Mouse (Mus musculus) heart, embryonic 12.5 days (tissue): ENCODE results near the gene Sap30. TPM values are rescaled to one million over a fixed set of nuclear protein-coding genes. Genes with fewer than 3 reads are reported as not detected.
"Not testable (repeated sequence)": the region's sequence is repeated elsewhere in the genome, so short reads cannot be mapped to it uniquely, and the experiment has no call there.

ENCODE experiments used
- ATAC-seq: fragments of 200-750 bp; cut with Nextera tagmentation; 2 replicates; pipeline ENCODE4 v1.8.0; 2017; ENCODE audit warnings: moderate TSS enrichment, moderate library complexity; ENCODE audit not compliant: insufficient number of reproducible peaks, low FRiP score
- H3K27ac ChIP-seq: fragments of 300-500 bp; sonication (generic); 2 replicates; pipeline ENCODE4 v1.5.1; 2016; ENCODE audit warnings: mild to moderate bottlenecking, moderate library complexity; ENCODE audit not compliant: poor library complexity, severe bottlenecking
- H3K27me3 ChIP-seq: fragments of 300-500 bp; sonication (generic); replicated peaks from 2 replicates; pipeline ENCODE4 v1.6.1; 2016; ENCODE audit warnings: mild to moderate bottlenecking, moderate library complexity
- H3K36me3 ChIP-seq: fragments of 300-500 bp; sonication (generic); 2 replicates; pipeline ENCODE4 v1.6.1; 2016; ENCODE audit warnings: mild to moderate bottlenecking, moderate library complexity
- H3K4me1 ChIP-seq: fragments of 300-500 bp; sonication (generic); replicated peaks from 2 replicates; pipeline ENCODE4 v1.6.1; 2016; ENCODE audit warnings: mild to moderate bottlenecking
- H3K4me2 ChIP-seq: fragments of 300-500 bp; sonication (generic); 2 replicates; pipeline ENCODE4 v1.6.1; 2016; ENCODE audit warnings: mild to moderate bottlenecking, moderate library complexity
- H3K4me3 ChIP-seq: fragments of 300-500 bp; sonication (generic); 2 replicates; pipeline ENCODE4 v1.5.1; 2016; ENCODE audit warnings: mild to moderate bottlenecking
- H3K9ac ChIP-seq: fragments of 300-500 bp; sonication (generic); 2 replicates; pipeline ENCODE4 v1.6.1; 2016; ENCODE audit warnings: mild to moderate bottlenecking, moderate library complexity
- H3K9me3 ChIP-seq: fragments of 300-500 bp; sonication (generic); replicated peaks from 2 replicates; pipeline ENCODE4 v1.6.1; 2016; ENCODE audit warnings: mild to moderate bottlenecking, moderate library complexity
- WGBS: fragments of 180-500 bp; shearing (Covaris S2); methylation state at CpG from one replicate; pipeline ENCODE4 v1.1.7; 2016; 5-methylcytosine and 5-hydroxymethylcytosine counted together
- polyA plus RNA-seq: library from polyadenylated mRNA; unstranded; fragments of >200 nt; fragmentation: Nextera tagmentation; extraction: Ambion mirVana; gene quantifications from 2 replicates; pipeline ENCODE4 v1.2.1, GENCODE M21; 2016

Gene Sap30
- polyA plus RNA-seq, 1 experiment from 2014 or later: 61.0 TPM

DNA sequence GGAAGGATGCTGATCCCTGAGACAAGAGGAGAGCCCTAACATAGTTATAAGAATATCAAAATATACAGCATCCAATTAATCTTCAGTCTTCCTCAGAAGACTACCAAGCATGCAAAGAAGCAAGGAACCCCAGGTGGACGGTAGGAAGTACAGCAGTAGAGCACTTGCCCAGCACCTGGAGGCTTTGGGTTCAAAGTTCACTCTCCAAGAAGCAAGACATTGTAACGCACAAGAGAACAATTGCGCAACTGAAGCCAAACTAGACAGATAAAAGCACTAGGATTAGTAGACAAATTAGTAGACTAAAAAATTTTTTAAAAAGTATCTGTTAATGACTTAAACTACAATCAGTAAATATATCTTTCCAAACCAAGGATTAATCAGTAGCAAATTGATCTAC, 23.9 kb downstream of the Sap30 start:
- no peak overlapping the region for H3K4me2 ChIP-seq
- H3K36me3 ChIP-seq: no peaks in the 10 kb centered on the region
- no peaks in the 10 kb centered on the region for H3K27me3 ChIP-seq
- WGBS: 82% methylated on average over 3 of the region's 3 CpGs
- H3K4me1 ChIP-seq: peaks cover 14% of the 10 kb centered on the region
- H3K27ac ChIP-seq: no peak overlapping the region
- no peak for ATAC-seq
- no peak overlapping the region for H3K4me3 ChIP-seq
- H3K9ac ChIP-seq: no peak overlapping the region
- H3K9me3 ChIP-seq: no peaks in the 10 kb centered on the region

GRCm38 (mm10) chr8:57462839-57463238, 24.8 kb downstream of the Sap30 start:
- H3K27me3 ChIP-seq: no peaks in the 10 kb centered on the region
- H3K27ac ChIP-seq: no peak overlapping the region
- WGBS: 42% methylated on average over 1 of the region's 1 CpGs
- no peak overlapping the region for H3K4me3 ChIP-seq
- no peak overlapping the region for H3K9ac ChIP-seq
- ATAC-seq: no peak
- H3K9me3 ChIP-seq: no peaks in the 10 kb centered on the region
- peaks cover 7% of the 10 kb centered on the region for H3K4me1 ChIP-seq
- H3K36me3 ChIP-seq: no peaks in the 10 kb centered on the region
- H3K4me2 ChIP-seq: no peak overlapping the region

DNA sequence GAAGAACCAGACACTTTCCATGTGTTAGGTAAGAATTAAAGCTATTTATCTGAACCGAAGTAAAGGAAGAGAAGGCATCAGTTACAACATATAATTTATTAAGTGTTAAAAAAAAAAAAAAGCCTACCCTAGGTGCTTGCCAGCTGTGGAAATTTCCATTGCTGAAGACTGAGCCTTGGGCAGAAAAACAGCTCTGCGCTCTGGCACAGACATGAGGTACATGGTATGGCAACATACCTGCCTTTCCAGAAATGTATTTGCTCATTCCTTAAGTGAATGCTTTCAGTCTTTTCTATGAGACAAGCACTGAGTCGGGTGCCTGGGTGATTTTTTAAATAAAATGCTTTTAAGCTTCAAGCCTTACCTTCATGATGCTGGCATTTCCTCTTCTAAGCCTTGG, 29.7 kb downstream of the Sap30 start:
- 71% methylated on average over 3 of the region's 3 CpGs for WGBS
- no peaks in the 10 kb centered on the region for H3K36me3 ChIP-seq
- 0 out of 2 replicates have a peak, but pooled peaks cover 3% of the 10 kb centered on the region for H3K4me1 ChIP-seq
- H3K4me2 ChIP-seq: no peak overlapping the region
- no peak for ATAC-seq
- H3K9ac ChIP-seq: no peak overlapping the region
- no peaks in the 10 kb centered on the region for H3K27me3 ChIP-seq
- no peak overlapping the region for H3K27ac ChIP-seq
- H3K9me3 ChIP-seq: no peaks in the 10 kb centered on the region
- H3K4me3 ChIP-seq: no peak overlapping the region

DNA sequence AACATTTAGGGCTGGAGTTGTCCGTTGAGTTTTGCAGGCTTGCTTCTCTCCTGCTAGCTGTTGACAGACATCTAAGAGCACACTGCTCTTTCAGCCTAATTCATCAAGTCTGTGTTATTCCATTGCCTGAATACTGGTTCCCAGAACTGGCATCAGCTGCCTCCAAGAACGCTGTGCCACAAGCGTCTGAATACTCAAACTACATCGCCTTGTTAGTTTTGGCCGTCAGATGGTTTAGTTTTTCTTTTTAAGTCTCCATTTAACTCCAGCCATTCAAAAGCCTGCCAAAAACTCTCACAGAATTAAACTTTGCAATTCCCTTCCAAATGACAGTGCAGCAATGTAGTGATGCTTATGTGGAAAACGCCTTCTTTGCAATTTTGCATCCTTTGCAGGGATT, 30.5 kb downstream of the Sap30 start:
- Histone ChIP-seq H3K4me3 (no peak overlapping the region), H3K9ac (no peak overlapping the region), H3K36me3 (no peaks in the 10 kb centered on the region), H3K4me2 (peak overlapping the region; percentile 22; the same call in 1 of the 2 replicates), H3K4me1 (0 out of 2 replicates have a peak, but pooled peaks cover 3% of the 10 kb centered on the region), H3K27ac (no peak overlapping the region), H3K9me3 (no peaks in the 10 kb centered on the region), H3K27me3 (no peaks in the 10 kb centered on the region)
- WGBS: 67% methylated on average over 6 of the region's 6 CpGs
- no peak for ATAC-seq

GRCm38 (mm10) chr8:57455765-57456164, 31.9 kb downstream of the Sap30 start, which contains the start of gene Scrg1:
Scrg1 (plus strand) TSS chr8:57455923.
- H3K36me3 ChIP-seq: no peaks in the 10 kb centered on the region
- H3K4me1 ChIP-seq: 0 out of 2 replicates have a peak, but pooled peaks cover 3% of the 10 kb centered on the region
- H3K4me3 ChIP-seq: no peak within 1 kb of the TSS
- WGBS: 83% methylated on average over 3 of the region's 3 CpGs
- H3K4me2 ChIP-seq: peak within 1 kb of the TSS; percentile 22; the same call in 1 of the 2 replicates
- no peak within 1 kb of the TSS for H3K9ac ChIP-seq
- 0 out of 2 replicates have a peak within 1 kb of the TSS, but pooled peaks have one; percentile 9 for H3K27ac ChIP-seq
- no peaks in the 10 kb centered on the region for H3K9me3 ChIP-seq
- ATAC-seq: no peak
- no peaks in the 10 kb centered on the region for H3K27me3 ChIP-seq

GRCm38 (mm10) chr8:57453361-57453760, 34.3 kb downstream of the Sap30 start:
- 0 out of 2 replicates have a peak, but pooled peaks cover 3% of the 10 kb centered on the region for H3K4me1 ChIP-seq
- no peaks in the 10 kb centered on the region for H3K9me3 ChIP-seq
- H3K27ac ChIP-seq: no peak overlapping the region
- no peak for ATAC-seq
- no peak overlapping the region for H3K4me3 ChIP-seq
- H3K27me3 ChIP-seq: no peaks in the 10 kb centered on the region
- WGBS: 79% methylated on average over 2 of the region's 2 CpGs
- H3K4me2 ChIP-seq: no peak overlapping the region
- H3K9ac ChIP-seq: no peak overlapping the region
- no peaks in the 10 kb centered on the region for H3K36me3 ChIP-seq

DNA sequence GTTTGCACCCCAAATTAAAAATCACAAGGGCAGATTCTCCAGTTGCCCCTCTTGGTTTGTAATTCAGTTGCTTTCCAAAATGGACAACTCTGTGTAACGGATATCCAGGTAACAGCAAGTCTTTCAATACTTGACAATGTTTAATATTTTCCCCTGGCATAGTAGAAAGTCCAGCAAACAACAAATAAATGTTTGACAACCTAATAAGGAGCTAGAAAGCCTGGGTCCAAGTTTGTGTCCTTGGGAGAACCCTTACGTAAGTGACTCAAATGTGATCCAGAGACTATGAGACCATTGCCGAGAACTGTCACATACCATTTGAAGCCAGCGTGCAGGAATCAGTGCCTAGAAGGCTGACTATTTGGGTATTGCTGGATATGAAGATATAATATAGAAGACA, 35.8 kb downstream of the Sap30 start:
- no peaks in the 10 kb centered on the region for H3K9me3 ChIP-seq
- H3K27ac ChIP-seq: no peak overlapping the region
- H3K27me3 ChIP-seq: no peaks in the 10 kb centered on the region
- H3K9ac ChIP-seq: no peak overlapping the region
- ATAC-seq: no peak
- WGBS: 88% methylated on average over 4 of the region's 4 CpGs
- no peak overlapping the region for H3K4me2 ChIP-seq
- no peaks in the 10 kb centered on the region for H3K36me3 ChIP-seq
- H3K4me1 ChIP-seq: 0 out of 2 replicates have a peak, but pooled peaks cover 3% of the 10 kb centered on the region
- no peak overlapping the region for H3K4me3 ChIP-seq

DNA sequence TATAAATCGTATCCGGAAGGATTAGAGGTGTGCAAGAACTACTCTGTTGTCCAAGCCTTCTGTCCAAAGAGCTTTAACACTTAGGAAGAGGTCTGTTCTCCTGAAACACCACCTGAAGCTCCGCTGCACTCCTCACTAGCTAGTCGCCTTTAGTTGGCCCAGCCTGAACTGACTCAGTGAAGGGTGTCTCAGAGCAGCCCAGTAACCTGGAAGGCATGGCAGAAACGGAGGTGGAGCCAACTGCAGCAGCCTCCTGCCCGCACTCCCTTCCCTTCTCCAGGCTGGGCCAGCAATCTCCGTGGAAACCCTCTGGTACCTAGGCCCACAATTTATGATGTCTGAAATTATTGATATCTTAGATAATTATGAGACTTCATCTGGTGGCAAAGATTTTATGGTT, 36.9 kb downstream of the Sap30 start:
- no peak for ATAC-seq
- Histone ChIP-seq H3K4me1 (no peaks in the 10 kb centered on the region), H3K4me3 (no peak overlapping the region), H3K27ac (no peak overlapping the region), H3K4me2 (no peak overlapping the region), H3K9me3 (no peaks in the 10 kb centered on the region), H3K27me3 (no peaks in the 10 kb centered on the region), H3K36me3 (no peaks in the 10 kb centered on the region), H3K9ac (no peak overlapping the region)
- 71% methylated on average over 7 of the region's 7 CpGs for WGBS

DNA sequence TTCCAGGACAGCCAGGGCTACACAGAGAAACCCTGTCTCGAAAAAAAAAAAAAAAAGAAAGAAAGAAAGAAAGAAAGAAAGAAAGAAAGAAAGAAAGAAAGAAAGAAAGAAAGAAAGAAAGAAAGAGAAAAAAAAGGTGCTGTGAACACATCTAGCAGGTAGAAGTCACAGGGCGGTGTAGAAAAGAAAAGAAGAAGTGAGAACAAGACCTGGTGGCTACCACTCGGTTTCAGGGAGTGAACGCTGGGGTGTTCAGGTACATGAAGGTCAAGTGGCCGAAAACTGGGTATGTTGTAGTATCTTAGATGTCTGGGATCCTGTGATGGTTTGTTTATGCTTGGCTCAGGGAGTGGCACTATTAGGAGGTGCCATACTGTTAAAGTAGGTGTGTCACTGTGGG, 41.8 kb downstream of the Sap30 start:
- not testable (repeated sequence) for H3K4me1 ChIP-seq, H3K9me3 ChIP-seq, H3K4me2 ChIP-seq, H3K36me3 ChIP-seq, H3K27me3 ChIP-seq, ATAC-seq, H3K27ac ChIP-seq, H3K4me3 ChIP-seq, H3K9ac ChIP-seq
- 80% methylated on average over 5 of the region's 5 CpGs for WGBS

DNA sequence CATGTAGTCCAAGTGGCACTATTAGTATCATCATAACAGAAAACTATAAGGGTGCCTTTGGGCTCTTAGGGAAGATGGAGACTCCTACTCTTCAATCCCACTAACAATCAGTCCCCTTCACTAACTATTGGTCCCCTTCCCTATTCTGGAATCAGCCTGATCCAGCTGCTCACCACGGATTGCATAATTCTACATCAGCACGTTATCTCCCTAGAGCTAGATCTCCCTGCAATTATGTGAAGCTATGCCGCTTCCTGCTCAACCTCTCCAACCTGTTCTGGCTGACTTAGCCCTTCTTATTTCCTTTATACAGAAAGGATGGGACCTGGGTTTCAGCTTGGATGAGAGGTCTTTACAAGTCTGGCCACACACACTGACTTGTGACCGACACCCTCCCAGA, 44.4 kb downstream of the Sap30 start:
- Histone ChIP-seq H3K27ac (no peak overlapping the region), H3K4me1 (0 out of 2 replicates have a peak, but pooled peaks cover 2% of the 10 kb centered on the region), H3K4me2 (no peak overlapping the region), H3K9ac (no peak overlapping the region), H3K9me3 (no peaks in the 10 kb centered on the region), H3K27me3 (no peaks in the 10 kb centered on the region), H3K36me3 (no peaks in the 10 kb centered on the region), H3K4me3 (no peak overlapping the region)
- ATAC-seq: no peak
- WGBS: 65% methylated on average over 4 of the region's 4 CpGs

GRCm38 (mm10) chr8:57441556-57441955, 46.1 kb downstream of the Sap30 start:
- H3K9ac ChIP-seq: no peak overlapping the region
- H3K9me3 ChIP-seq: no peaks in the 10 kb centered on the region
- H3K4me3 ChIP-seq: no peak overlapping the region
- no peak overlapping the region for H3K4me2 ChIP-seq
- H3K27me3 ChIP-seq: no peaks in the 10 kb centered on the region
- 0 out of 2 replicates have a peak, but pooled peaks cover 2% of the 10 kb centered on the region for H3K4me1 ChIP-seq
- no peaks in the 10 kb centered on the region for H3K36me3 ChIP-seq
- ATAC-seq: no peak
- no peak overlapping the region for H3K27ac ChIP-seq
- WGBS: 82% methylated on average over 5 of the region's 5 CpGs

DNA sequence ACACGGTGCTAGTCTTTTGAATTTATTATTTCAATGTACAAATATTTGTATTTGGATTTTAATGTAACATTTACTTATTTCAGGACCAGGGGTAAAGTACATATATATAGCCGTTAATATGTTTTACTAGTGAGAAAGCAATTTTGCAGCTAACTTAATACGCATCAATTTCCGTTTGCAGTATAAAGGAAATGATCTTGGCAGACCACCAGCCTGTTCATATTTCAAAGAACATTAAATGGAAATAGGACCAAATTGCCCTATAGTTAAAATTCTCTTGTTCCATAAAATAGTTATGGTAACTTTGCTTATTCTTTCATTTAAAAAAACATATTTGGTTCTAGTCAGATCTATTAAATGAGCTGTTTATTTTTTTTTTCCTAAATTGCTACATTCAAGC, 46.5 kb downstream of the Sap30 start:
- Histone ChIP-seq H3K27me3 (no peaks in the 10 kb centered on the region), H3K36me3 (no peaks in the 10 kb centered on the region), H3K9ac (no peak overlapping the region), H3K4me3 (no peak overlapping the region), H3K9me3 (no peaks in the 10 kb centered on the region), H3K4me2 (no peak overlapping the region), H3K4me1 (0 out of 2 replicates have a peak, but pooled peaks cover 2% of the 10 kb centered on the region), H3K27ac (no peak overlapping the region)
- WGBS: 84% methylated on average over 4 of the region's 4 CpGs
- no peak for ATAC-seq
